Mouse (Mus musculus) limb, embryonic 13.5 days (tissue): ENCODE results near the gene Olfr109. TPM values are rescaled to one million over a fixed set of nuclear protein-coding genes. Genes with fewer than 3 reads are reported as not detected.

Experiments
- ATAC-seq: fragments of 200-750 bp; cut with Nextera tagmentation; 2 replicates; pipeline ENCODE4 v1.8.0; 2017; ENCODE audit warnings: low read depth, moderate number of reproducible peaks, moderate TSS enrichment; ENCODE audit not compliant: low FRiP score
- H3K27ac ChIP-seq: fragments of 300-500 bp; sonication (generic); 2 replicates; pipeline ENCODE4 v1.5.1; 2015; ENCODE audit warnings: inconsistent platforms, mild to moderate bottlenecking, moderate library complexity
- H3K27me3 ChIP-seq: fragments of 300-500 bp; sonication (generic); 2 replicates; pipeline ENCODE4 v1.6.1; 2015; ENCODE audit warnings: mild to moderate bottlenecking, inconsistent platforms
- H3K36me3 ChIP-seq: fragments of 300-500 bp; sonication (generic); 2 replicates; pipeline ENCODE4 v1.6.1; 2015; ENCODE audit warnings: inconsistent platforms, mild to moderate bottlenecking, moderate library complexity
- H3K4me1 ChIP-seq: fragments of 300-500 bp; sonication (generic); 2 replicates; pipeline ENCODE4 v1.6.1; 2015; ENCODE audit warnings: inconsistent platforms
- H3K4me2 ChIP-seq: fragments of 300-500 bp; sonication (generic); replicated peaks from 2 replicates; pipeline ENCODE4 v1.6.1; 2015; ENCODE audit warnings: inconsistent platforms, mild to moderate bottlenecking, moderate library complexity
- H3K4me3 ChIP-seq: fragments of 300-500 bp; sonication (generic); 2 replicates; pipeline ENCODE4 v1.5.1; 2015; ENCODE audit warnings: moderate library complexity, mild to moderate bottlenecking, inconsistent platforms
- H3K9ac ChIP-seq: fragments of 300-500 bp; sonication (generic); 2 replicates; pipeline ENCODE4 v1.6.1; 2015; ENCODE audit warnings: mild to moderate bottlenecking, inconsistent platforms
- H3K9me3 ChIP-seq: fragments of 300-500 bp; sonication (generic); 2 replicates; pipeline ENCODE4 v1.6.1; 2016; ENCODE audit warnings: inconsistent platforms
- WGBS: fragments of 180-500 bp; shearing (Covaris S2); methylation state at CpG from one replicate; pipeline ENCODE4 v1.1.7; 2015; 5-methylcytosine and 5-hydroxymethylcytosine counted together
- polyA plus RNA-seq: library from polyadenylated mRNA; unstranded; fragments of >200 nt; fragmentation: Nextera tagmentation; extraction: Ambion mirVana; gene quantifications from 2 replicates; pipeline ENCODE4 v1.2.1, GENCODE M21; 2015

The Olfr109 gene
- polyA plus RNA-seq = not detected in 2 replicates

DNA sequence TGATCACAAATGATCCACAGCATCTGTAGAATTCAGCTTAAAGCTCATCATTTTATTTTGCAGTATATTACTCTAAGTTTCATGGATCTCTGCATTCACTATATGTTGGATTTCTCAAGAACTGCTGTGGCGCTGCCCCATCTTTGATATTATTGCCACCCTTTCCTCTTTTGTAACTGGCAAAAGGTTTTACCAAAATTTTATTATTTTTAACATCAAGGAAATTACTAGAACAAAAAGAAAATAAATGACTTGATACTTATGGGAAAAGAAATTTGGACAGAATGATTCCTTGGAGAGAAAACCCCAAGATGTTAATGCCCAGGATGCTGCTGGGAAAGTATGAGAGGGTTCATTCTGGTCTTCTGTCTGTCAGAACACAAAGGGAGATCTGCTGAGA is at the start of gene Olfr109:
TSS of gene Olfr109 (plus strand) at position 301 of the 400 bp plus-strand sequence.
- Histone ChIP-seq H3K4me2 (no peak within 1 kb of the TSS), H3K9ac (no peak within 1 kb of the TSS), H3K9me3 (no peaks in the 10 kb centered on the region), H3K36me3 (no peaks in the 10 kb centered on the region), H3K4me1 (no peaks in the 10 kb centered on the region), H3K4me3 (no peak within 1 kb of the TSS), H3K27me3 (no peaks in the 10 kb centered on the region), H3K27ac (no peak within 1 kb of the TSS)
- ATAC-seq = no peak
- WGBS = 89% methylated on average over 1 of the region's 1 CpGs

DNA sequence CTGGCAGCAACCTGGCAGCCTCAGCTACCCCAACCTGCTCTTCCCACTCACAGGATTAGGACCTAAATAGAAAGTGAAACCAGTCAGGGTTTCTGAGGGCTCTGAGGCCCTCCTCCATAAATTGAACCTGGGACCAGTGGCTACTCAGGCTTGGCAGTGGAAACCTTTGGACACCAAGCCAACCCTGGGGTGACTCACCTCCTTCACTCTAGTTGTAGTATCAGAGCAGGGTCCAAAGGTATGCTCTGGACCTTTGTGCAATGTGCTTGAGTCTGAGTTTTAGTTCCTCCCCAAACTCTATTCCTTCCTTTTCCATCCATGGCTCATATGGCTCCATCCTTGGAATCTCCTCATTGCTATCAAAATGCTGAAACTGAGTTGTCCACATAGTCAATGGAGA is 45.3 kb upstream of the Olfr109 start:
- H3K4me3 ChIP-seq = no peak overlapping the region
- no peak overlapping the region for H3K4me2 ChIP-seq
- no peaks in the 10 kb centered on the region for H3K36me3 ChIP-seq
- H3K9ac ChIP-seq = no peak overlapping the region
- H3K9me3 ChIP-seq = 0 out of 2 replicates have a peak, but pooled peaks cover 7% of the 10 kb centered on the region
- H3K4me1 ChIP-seq = no peaks in the 10 kb centered on the region
- no peak for ATAC-seq
- H3K27ac ChIP-seq = no peak overlapping the region
- H3K27me3 ChIP-seq = no peaks in the 10 kb centered on the region

DNA sequence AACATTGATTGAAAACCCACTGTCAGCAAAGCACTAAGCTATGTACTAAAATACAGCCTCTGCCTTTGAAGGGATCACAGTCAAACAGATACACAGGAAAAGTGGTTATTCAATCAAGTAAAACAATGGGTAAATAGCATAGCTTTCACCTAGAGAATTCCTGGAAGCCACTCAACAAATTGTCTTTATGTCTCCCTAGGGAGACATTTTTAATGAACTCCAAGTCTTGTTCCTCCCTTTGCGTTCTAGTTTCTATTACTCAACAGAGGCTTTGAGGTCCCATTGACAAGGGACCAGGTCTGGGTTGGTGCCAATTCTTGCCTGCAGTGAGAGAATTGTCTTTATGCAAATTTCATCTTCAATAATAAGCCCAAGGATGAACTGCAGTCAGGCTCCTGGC is 13.5 kb upstream of the Olfr109 start, which contains the start of gene Olfr108:
TSS of gene Olfr108 (plus strand) at position 301 of the 400 bp plus-strand sequence.
- Histone ChIP-seq H3K4me2 (no peak within 1 kb of the TSS), H3K36me3 (no peaks in the 10 kb centered on the region), H3K4me3 (no peak within 1 kb of the TSS), H3K9ac (no peak within 1 kb of the TSS), H3K9me3 (no peaks in the 10 kb centered on the region; the same call in 1 of the 2 replicates), H3K4me1 (no peaks in the 10 kb centered on the region), H3K27ac (no peak within 1 kb of the TSS), H3K27me3 (no peaks in the 10 kb centered on the region)
- 82% methylated on average over 1 of the region's 1 CpGs for WGBS
- no peak for ATAC-seq

DNA sequence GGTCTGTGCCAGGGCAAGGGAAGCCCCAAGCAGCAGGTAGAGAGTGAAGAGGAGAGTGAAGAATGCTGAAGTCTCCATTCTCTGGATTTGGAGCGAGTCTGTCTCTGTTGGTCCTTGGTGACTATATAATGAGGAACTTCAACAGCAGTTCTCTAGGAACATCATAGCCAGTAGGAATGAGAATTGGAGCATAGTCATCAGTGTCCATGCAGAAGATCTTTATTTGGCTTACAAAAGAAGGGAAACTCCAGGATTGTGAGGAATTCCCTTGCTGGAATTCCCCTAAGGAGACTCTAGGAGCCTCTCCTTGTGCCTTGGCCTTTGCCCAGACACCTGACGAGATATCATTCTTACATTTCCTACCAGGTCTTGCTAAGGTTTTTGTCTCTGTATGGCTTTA is 24.7 kb downstream of the Olfr109 start, which contains the start of gene H2-M2:
TSS of gene H2-M2 (minus strand) at position 101 of the 400 bp plus-strand sequence.
- H3K4me3 ChIP-seq = no peak within 1 kb of the TSS
- ATAC-seq = no peak
- 67% methylated on average over 2 of the region's 2 CpGs for WGBS
- no peak within 1 kb of the TSS for H3K4me2 ChIP-seq
- H3K27me3 ChIP-seq = no peaks in the 10 kb centered on the region
- H3K9me3 ChIP-seq = peaks cover 3% of the 10 kb centered on the region; the same call in 1 of the 2 replicates
- no peak within 1 kb of the TSS for H3K9ac ChIP-seq
- H3K4me1 ChIP-seq = no peaks in the 10 kb centered on the region
- H3K36me3 ChIP-seq = no peaks in the 10 kb centered on the region
- H3K27ac ChIP-seq = no peak within 1 kb of the TSS

DNA sequence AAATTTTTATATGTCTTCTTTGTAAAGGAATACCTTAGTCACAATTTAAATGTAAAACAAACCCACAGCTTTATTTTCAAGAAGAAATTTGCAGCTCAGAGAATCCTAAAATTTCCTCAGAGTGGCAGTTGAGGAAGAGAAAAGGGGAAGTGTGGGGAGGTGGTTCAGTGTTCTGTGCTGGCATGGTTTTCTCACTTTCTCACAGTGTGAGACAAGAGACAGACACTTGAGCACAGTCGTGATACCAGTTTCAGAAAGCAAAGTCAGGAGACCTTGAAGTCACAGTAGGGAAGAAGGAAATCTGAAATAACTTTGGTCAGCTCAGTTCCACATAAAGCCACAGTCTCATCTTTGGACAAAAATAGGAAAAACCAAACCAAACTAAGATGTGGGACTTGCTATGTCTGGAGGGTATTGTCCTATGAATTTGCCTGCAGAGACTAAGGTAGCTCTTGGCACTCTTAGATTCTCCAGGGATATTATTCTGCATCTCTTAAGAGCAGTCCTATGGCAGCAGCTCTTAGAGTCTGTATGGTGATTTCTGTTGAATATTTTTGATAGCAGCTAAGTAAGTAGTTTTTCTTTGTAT is 33.3 kb downstream of the Olfr109 start, which contains the start of gene Olfr110:
TSS of gene Olfr110 (plus strand) at position 539 of the 589 bp plus-strand sequence.
- Histone ChIP-seq H3K27ac (no peak within 1 kb of the TSS), H3K9me3 (no peaks in the 10 kb centered on the region), H3K9ac (no peak within 1 kb of the TSS), H3K4me2 (no peak within 1 kb of the TSS), H3K36me3 (no peaks in the 10 kb centered on the region), H3K4me1 (no peaks in the 10 kb centered on the region), H3K27me3 (no peaks in the 10 kb centered on the region), H3K4me3 (no peak within 1 kb of the TSS)
- 57% methylated on average over 1 of the region's 1 CpGs for WGBS
- ATAC-seq = no peak

DNA sequence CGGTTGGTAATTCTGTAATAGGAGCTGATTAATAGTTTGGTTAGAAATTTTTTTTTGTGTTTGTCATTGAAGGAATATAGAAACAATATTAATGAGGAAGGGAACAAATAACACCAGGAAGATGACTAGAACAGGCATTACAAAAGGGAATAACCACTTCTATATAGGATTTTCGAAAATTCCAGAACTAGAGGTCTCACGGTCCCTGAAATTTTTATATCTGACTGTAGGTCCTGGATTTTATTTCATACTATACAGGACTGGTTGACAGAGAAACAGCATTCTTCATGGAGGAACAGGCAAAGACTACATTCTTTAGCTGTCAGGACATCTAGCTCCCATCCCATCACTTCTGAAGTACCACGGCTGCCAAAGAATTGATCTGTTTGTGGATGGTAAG is 49.0 kb downstream of the Olfr109 start, which contains the start of gene Olfr111:
TSS of gene Olfr111 (plus strand) at position 301 of the 400 bp plus-strand sequence.
- Histone ChIP-seq H3K27me3 (no peaks in the 10 kb centered on the region), H3K4me2 (no peak within 1 kb of the TSS), H3K27ac (no peak within 1 kb of the TSS), H3K9ac (no peak within 1 kb of the TSS), H3K4me1 (no peaks in the 10 kb centered on the region), H3K4me3 (no peak within 1 kb of the TSS), H3K9me3 (no peaks in the 10 kb centered on the region), H3K36me3 (no peaks in the 10 kb centered on the region)
- 90% methylated on average over 4 of the region's 4 CpGs for WGBS
- ATAC-seq = no peak

Other genes starting within 250 kb of the Olfr109 start
- gene Olfr95, start 245.8 kb upstream of the Olfr109 start, polyA plus RNA-seq = not detected in 2 replicates
- gene Olfr96, start 238.8 kb upstream of the Olfr109 start, polyA plus RNA-seq = not detected in 2 replicates
- not detected in 2 replicates for gene Olfr97, start 221.6 kb upstream of the Olfr109 start, polyA plus RNA-seq
- not detected in 2 replicates for gene Olfr98, start 195.2 kb upstream of the Olfr109 start, polyA plus RNA-seq
- gene H2-M3, start 188.7 kb upstream of the Olfr109 start, polyA plus RNA-seq = 1.8 and 2.0 TPM in 2 replicates
- gene Olfr99, start 175.5 kb upstream of the Olfr109 start, polyA plus RNA-seq = not detected in 2 replicates
- not detected in 2 replicates for gene Olfr101, start 154.6 kb upstream of the Olfr109 start, polyA plus RNA-seq
- not detected in 2 replicates for gene Olfr102, start 141.9 kb upstream of the Olfr109 start, polyA plus RNA-seq
- not detected in 2 replicates for gene Olfr103, start 119.2 kb upstream of the Olfr109 start, polyA plus RNA-seq
- not detected in 2 replicates for gene Olfr104-ps, start 99.3 kb upstream of the Olfr109 start, polyA plus RNA-seq
- gene Olfr105-ps, start 79.9 kb upstream of the Olfr109 start, polyA plus RNA-seq = not detected in 2 replicates
- not detected in 2 replicates for gene Olfr106-ps, start 68.5 kb upstream of the Olfr109 start, polyA plus RNA-seq
- gene Olfr107, start 59.7 kb upstream of the Olfr109 start, polyA plus RNA-seq = 0.04 TPM in 1 of 2 replicates, not detected in the other
- not detected in 2 replicates for gene Olfr108, start 13.4 kb upstream of the Olfr109 start, polyA plus RNA-seq
- gene H2-M2, start 24.6 kb downstream of the Olfr109 start, polyA plus RNA-seq = not detected in 2 replicates
- gene Olfr110, start 33.6 kb downstream of the Olfr109 start, polyA plus RNA-seq = not detected in 2 replicates
- gene Olfr111, start 49.1 kb downstream of the Olfr109 start, polyA plus RNA-seq = not detected in 2 replicates
- not detected in 2 replicates for gene Olfr112, start 110.5 kb downstream of the Olfr109 start, polyA plus RNA-seq
- not detected in 2 replicates for gene Olfr113, start 118.7 kb downstream of the Olfr109 start, polyA plus RNA-seq
- gene Olfr114, start 133.8 kb downstream of the Olfr109 start, polyA plus RNA-seq = not detected in 2 replicates
- not detected in 2 replicates for gene Olfr115, start 168.2 kb downstream of the Olfr109 start, polyA plus RNA-seq
- gene Olfr116, start 168.3 kb downstream of the Olfr109 start, polyA plus RNA-seq = not detected in 2 replicates
- gene Olfr117, start 204.9 kb downstream of the Olfr109 start, polyA plus RNA-seq = not detected in 2 replicates
- not detected in 2 replicates for gene Olfr118, start 208.1 kb downstream of the Olfr109 start, polyA plus RNA-seq
- not detected in 2 replicates for gene Olfr119, start 237.6 kb downstream of the Olfr109 start, polyA plus RNA-seq